Mouse (Mus musculus) adrenal gland, postnatal 10 days (tissue): Measurements from ENCODE around the gene Pou6f1. TPM values are rescaled to one million over a fixed set of nuclear protein-coding genes. Genes with fewer than 3 reads are reported as not detected.
"Not testable (repeated sequence)": the region's sequence is repeated elsewhere in the genome, so short reads cannot be mapped to it uniquely, and the experiment has no call there.

Experiments
- DNase-seq: peaks from one replicate; pipeline ENCODE4 v3.0.0; 2021; ENCODE audit warnings: mixed read lengths
- total RNA-seq, 2 experiments: library from RNA; stranded (reverse); gene quantifications; 2 replicates each; pipeline ENCODE4 v1.2.3; 2021

Pou6f1 gene
- total RNA-seq, 2 experiments from 2014 or later, result 22.0 to 29.0 TPM

DNA sequence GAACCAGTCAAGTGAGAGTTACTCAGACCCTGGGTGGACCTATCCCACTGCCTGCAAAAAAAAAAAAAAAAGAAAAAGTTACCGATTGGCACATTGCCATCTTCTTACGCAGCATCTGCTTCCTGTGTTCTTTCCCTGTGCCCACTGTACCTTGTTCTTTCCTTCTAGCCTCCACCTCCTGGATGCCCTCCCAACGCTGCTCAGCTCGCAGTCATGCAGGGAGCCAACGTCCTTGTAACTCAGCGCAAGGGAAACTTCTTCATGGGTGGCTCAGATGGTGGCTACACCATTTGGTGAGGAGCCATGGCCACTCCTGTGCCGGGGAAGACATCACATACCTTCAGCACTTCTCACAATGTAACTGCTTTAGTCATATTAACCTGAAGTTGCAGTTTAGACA is 19.4 kb upstream of the Pou6f1 start:
- no peak for DNase-seq

DNA sequence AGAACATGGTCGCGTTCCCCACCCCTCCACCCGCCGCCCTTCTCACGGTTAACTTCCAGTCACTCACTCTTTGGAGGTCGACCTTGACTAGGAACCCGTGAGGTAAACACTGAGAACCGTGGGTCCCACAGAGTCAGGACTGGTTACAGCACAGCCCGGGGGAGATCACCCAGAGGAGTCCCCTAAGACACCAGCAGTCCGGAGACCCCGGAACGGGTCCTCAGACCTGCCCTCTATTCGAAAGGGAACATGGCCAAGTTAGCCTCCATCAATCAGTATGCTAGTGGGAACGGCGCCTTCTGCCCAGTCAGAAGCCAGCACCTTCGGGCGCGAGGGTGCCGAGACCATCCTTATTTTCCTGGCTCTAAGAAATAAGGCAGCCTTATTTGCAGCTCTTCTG is 16.4 kb upstream of the Pou6f1 start:
- no peak for DNase-seq

DNA sequence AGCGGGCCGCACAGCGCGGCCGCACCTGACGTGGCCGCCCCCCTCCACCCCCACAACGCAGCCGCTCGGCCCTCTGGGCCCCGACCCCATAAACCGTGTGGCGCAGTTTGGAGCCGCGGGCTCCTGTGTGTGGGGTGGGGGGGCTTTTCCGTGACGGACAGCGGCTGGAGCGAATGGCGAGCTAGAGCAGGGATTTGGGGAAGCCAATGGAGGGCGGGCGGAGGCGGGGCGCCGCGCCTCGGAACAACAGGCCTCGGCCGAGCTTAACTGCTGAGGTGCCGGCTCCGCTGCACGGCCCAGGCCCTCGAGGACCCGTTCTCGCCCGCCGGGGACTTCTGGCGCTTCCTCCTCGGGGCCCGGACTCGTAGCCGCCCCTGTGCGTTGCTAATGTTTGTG is 16.0 kb upstream of the Pou6f1 start:
- DNase-seq, result peak; percentile 96

DNA sequence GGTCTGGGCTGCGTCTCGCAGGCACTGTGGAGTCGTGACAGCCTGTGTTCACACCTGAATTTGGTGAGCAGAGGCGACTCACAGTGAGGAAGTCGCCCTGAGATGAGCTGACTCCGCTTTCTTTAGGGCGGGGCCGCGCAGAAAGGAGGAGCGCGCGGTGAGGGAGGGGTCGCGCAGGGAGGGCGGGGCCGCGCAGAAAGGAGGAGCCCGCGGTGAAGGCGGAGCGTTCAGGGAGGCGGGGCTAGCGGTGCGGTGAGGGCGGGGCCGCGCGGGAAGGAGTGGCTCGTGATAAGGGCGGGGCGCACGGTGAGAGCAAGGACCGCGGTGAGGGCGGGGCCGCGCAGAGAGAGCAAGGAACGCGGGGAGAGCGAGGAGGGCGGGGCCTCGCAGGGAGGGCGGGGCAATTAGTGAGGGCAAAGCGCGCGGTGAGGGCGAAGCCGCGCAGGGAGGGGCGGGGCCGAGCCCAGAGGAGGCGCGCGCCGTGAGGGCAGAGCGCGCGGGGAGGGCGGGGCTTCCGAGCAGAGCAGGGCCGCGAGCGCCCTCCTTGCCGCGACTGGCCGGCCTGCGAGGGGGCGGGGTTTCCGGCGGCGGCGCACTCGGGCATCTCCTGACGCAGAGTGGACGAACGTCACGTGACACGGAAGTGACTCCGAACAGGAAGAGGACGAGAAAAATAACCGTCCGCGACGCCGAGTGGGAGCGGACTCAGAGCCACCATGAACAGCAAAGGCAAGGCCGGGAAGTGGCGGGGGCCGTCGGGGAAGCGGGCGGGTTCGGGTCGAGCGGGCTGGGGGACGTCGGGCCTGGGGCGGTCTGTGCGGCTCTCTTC is 15.4 kb upstream of the Pou6f1 start, which contains the start of gene Dazap2:
Gene Dazap2, plus strand, starts transcription at position 354 of the 829 bp plus-strand sequence.
- DNase-seq, result peak; percentile 100

DNA sequence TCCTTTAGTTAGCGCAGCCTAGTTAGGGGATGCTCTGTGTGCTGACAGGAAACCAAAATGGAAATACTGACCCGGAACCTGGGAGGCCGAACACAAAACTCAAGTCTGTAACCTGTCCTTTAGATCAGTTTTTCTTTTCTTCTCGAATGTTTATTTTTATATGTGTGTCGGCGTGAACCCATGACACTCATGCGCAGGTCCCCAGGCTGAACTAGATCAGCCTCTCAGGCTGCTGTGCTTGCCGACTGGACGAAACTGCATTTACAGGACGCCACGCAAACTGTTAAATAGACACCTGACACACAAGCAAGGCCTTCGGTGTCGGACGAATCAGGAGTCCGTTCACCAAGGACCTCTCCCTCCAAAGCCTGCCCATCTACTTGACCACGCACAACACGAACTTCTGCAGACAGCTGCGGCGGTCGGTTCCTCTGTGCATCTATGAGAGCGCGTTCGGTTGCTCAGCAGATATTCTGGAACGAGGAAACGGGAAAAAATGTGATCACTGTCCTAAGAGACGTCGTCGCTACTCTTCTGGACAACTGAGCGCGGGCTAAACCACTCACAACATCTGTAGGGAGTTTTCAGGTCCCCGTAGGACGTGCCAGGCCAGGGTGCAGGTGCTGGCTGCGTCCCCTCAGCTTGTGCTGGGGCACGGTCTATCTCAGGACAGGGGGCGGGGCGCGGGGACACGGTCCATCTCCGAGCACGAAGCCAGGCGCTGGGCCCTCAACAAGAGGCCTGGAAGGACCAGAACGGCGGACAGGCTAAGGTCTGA is 14.6 kb upstream of the Pou6f1 start:
- DNase-seq, result no peak

DNA sequence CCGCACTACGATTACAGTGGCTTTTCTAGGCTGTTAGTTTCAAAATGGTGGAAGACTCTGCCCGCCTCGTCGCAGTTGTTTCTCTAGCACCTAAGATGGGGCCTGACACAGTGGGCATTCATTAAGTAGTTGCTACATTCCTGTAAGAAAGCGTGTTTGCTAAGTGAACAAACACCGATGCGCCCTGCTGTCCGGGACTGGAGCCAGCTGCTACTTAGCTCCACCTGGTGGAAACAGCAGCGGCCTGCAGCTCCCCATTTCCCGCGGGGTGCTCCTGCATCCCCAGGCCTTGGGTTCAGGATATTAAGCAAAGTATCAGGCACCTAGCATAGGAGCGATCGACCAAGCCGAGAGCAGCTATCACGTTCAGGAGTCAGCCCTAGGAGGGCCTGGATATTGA is 13.8 kb upstream of the Pou6f1 start:
- peak; percentile 88 for DNase-seq

DNA sequence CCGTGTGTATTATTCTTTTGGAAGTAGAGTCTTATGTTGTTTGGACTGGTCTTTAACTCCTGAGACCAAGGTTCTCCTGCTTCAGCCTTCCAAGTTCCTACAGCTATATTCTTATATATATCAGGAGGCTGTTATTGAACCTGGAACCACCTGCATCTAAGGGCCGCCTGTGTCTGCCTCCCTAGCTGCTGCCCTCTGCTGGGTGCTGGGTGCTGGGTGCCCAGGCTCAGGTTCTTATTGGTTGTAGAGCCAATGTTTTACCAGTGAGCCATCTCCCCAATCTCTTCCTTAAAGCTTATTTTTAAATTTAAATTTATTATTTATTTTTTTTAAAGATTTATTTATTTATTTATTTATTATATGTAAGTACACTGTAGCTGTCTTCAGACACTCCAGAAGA is 12.6 kb upstream of the Pou6f1 start:
- DNase-seq, result no peak

DNA sequence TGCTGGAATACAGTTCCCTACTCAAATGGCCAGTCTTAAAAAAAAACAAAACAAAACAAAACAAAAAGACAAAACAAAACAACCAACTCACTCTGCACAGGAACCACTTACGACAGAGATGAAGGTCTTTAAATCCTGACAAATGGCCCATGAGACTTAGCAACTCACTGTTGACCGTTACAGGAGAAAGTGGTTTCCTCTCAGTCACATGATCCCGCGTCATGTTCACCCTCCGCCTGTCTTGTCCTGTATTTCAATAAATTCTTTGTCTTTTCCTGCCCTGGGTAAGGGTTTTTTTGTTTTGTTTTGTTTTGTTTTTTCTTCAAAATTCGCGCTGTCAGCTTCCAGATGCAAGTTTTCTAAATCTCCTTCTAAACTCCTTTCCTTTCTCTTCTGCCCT is 12.2 kb upstream of the Pou6f1 start:
- DNase-seq, result no peak

DNA sequence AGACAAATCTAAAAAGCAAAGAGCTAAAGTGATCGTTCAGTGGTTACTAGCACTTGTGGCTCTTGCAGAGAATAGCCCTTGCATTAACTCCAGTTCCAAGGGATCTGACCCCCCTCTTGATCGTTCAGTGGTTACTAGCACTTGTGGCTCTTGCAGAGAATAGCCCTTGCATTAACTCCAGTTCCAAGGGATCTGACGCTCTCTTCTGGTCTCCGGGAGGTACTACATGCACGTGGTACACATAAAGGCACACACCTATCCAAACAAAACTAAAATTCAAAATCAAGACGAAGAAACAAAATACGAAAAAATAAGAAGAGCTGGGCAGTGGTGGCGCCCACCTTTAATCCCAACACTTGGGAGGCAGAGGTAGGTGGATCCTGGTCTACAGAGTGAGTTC is 6.9 kb upstream of the Pou6f1 start:
- not testable (repeated sequence) for DNase-seq

DNA sequence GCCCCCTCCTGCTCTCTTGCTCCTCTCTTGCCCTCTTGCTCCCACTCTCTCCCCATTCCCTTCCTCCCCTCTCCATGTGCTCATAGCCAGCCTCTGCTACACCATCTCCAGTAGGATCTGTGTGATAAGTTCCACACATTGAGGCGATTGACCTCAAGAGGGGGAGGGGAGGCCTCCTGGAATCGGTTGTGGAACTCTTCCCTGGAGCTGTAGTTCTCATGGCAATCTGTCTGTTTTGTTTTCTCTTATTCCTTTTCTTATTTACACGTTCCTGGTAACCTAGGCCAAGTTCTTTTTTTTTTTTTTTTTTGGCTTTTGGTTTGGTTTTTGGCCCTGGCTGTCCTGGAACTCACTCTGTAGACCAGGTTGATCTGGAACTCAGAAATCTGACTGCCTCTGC is 1.9 kb upstream of the Pou6f1 start:
- DNase-seq, result no peak

DNA sequence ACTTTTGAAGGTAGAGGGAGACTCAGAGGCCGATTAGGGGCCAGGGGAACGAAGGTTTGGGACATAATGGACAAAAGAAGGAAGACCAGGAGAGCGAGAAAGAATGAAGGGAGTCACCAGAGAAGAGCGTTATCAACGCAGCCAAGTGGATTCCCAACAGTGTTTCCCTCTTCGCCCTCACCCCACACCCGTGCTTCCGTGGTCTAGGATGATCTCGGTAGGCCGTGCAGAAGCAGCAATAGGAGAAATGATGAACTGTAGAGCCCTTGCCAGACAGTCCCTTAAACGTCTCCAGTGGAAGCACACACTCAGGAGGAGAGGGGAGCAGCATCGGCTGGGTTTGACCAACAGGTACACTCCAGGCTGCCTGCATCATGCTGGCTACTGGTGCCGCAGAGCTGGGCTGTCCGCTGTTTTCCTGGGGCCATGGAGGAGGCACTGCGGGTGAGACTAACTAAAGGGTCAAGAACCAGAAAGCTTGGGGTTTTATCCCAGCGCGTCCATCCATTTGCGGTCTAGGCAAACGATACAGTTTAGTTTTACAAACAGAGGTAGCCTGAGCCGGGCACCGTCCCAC is 1.0 kb upstream of the Pou6f1 start:
- no peak for DNase-seq

DNA sequence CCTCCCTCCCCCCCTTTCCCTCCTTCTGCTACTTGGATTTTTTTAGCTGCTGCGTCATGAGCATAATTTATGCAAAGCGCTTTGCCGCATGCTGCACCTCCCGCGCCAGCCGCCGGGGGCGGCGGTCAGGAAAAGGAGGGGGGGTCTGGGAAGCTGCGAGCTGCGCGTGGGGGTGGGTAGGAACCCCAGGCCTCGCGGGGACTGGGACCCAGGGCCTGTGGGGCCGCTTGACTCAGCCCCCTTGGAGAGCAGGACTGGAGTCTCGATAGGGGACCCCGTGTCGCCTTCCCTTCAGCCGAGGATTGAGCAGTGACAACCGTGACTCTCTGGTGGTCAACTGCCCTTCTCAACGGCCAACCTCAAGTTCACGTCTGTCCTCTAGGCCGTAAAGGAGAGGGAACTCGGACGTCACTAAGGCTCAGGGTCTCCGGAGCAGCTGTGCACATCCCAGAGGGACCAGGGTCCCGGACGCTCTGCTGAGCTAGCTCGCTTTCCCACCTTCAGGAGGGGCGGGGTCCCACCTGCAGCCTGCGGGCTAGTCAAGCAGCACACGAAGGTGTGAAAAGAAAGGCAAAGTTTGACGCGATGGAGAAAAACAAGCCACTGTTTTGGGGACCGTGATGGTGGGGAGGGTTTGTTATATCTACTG is 387 bp upstream of the Pou6f1 start:
- peak; percentile 83 for DNase-seq

DNA sequence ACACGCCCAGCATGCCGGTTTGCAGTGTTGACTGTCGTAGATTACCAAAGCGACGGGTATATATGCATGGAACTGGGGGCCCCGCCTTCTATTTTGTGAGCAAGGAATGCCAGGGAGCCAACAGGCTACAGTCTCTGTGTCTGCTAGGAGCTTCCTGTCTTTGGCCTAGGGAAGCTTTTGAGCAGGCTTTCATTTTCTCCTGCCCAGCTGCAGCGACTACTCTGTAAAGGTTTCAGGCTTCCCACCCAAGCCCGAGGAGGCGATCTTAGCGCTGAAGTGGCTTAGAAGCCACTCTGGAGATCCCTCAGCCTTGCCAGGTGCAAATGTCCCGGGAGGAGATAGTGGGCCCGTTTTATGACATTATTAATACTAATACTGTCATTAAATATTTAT is 905 bp downstream of the Pou6f1 start:
- DNase-seq, result peak; percentile 65

DNA sequence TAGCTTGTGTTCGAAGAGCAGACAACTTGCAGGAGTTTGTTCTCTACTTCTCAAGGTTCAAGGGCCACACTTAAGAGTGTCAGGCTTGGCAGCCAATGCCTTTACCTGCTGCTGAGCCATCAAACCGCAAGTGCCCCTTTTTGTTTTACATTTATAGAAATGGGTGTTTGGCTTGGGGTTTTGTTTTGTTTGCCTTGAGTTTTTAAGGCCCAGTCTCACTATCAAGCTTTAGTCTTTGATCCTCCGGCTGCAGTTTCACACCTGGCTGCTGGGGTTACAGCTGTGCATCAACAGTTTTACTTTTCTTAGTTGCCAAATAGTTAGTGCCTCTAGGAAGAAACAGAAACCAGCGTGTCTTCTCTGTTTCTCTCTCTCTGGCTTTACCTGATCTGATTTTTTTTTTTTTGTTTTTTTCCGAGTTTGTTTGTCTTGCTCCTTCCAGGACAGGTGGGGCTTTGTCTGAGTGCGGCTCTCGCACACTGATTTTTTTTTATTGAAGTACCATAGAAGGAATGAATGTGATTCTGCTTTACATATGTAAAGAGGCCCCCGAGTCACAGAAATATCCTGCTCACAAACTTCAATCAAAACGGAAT is 1.4 kb downstream of the Pou6f1 start:
- no peak for DNase-seq

DNA sequence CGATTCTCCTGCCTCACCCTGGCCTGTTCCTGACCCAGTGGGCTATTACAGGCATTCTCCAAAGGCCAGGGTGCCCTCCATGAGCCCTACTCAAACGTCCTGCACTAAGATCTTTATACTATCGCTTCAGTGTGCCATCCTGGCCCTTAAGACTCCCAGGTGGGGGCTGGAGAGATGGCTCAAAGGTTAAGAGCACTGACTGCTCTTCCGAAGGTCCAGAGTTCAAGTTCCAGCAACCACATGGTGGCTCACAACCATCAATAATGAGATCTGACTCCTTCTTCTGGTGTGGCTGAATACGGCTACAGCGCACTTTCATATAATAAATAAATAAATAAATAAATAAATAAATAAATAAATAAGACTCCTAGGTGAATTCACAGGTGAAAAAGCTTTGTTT is 7.0 kb downstream of the Pou6f1 start:
- DNase-seq, result no peak

DNA sequence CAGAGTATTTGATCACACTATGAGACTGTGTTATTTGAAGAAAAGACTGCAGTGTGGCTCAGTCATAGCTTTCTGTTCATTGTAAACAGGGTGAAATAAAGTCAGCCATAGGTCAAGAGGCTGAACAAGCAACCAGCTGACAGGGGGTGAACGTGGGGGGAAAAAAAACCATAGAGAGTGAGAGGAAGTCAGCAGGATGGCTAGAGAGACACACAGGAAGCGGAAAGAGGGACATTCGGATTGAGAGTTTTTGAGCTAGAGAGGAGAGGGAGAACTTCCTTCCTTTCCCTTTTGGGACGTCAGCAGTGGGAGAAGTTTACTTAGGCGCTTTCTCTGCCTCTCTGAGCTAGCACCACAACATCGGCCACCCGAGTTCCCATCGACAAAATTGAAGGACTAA is 9.3 kb downstream of the Pou6f1 start:
- no peak for DNase-seq

DNA sequence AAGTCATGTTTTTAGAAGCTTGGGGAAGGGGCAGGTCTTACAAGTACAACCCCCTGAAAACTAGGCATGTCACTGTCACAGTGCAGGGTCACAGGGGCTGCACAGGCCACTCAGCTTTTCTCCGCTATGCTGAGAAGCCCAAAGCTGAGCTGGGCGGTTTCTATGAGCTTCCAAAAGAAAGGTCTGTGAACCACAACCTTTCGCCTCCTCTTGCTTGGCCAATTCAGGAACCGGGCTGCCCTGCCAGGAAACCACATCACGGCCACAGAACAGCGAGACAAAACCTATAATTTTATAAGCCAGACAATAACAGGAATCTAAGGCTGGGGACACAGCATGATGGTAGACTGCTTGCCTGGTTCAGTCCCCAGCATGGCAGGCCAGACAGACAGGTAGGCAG is 11.5 kb downstream of the Pou6f1 start:
- DNase-seq, result no peak

DNA sequence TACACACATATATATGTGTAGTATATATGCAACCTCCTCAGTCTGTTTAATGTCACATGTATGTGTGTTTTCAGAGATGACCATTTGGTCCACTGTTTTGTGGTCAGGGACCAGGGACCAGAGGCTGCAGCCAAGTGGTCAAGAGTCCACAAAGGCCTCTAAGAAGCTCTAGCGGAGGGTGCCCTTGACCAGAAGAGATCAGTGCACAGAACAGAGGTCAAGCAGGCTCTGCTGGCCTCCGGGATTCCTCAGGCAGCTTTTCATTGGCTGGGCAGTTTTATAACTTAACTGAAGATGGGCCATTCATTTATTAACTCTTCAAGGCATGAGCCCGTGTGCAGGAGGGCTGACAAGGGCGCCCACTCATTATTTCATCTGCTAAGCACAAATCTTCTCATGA is 12.6 kb downstream of the Pou6f1 start:
- no peak for DNase-seq

DNA sequence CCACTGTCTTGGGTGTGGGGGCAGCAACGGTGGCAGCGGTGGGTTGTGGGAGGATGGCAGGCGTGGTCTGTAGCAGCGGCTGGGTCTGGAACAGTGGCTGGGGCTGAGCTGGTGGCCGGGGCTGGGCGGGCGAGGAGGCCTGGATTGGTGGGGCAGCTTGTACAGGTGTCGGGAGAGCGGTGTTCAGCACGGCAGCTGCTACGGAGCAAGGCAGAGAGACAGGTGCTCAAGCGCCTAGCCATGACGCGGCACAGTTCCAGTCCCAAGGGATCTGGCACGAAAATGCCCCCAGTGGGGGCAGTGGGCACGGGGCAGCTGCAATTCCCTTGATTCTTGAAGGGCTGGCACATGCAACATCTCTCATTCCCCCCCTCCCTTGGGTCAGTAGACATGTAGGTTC is 13.9 kb downstream of the Pou6f1 start:
- DNase-seq, result no peak

DNA sequence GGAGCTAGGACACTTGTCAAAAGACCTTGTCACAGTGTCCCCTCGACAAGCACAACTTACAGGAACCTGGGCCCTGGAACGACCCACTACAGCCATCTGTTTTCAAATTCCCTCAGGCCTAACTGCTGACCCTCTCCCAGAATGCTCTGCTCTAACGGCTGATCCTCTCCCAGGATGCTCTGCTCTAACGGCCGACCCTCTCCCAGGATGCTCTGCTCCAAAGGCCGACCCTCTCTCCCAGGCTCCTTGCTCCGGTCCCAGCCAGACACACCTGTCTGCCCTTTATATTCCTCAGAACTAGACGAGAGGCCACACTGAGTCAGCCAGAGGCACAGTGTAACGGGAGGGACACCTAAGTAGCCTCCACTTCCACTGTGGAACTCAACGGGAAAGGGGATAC is 19.7 kb downstream of the Pou6f1 start:
- DNase-seq, result no peak

DNA sequence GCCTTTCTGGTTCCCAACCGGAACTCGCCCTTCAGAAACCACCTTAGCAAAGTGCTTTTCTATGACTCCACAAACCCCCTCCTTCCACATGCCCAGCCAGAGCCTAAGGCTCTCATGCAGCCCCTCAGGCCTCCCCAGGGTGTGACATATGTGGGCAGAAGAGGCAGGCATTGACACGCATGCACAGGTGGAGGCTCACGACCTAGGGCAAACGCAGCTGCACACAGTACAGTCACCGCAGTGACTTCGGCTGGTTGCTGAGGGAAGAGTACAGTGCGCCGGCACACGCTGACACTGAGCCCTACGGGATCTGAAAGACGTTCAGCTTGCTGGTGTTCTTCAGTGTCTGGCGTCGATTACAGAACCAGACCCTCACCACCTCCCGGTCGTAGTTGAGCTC is 21.8 kb downstream of the Pou6f1 start:
- DNase-seq, result no peak

DNA sequence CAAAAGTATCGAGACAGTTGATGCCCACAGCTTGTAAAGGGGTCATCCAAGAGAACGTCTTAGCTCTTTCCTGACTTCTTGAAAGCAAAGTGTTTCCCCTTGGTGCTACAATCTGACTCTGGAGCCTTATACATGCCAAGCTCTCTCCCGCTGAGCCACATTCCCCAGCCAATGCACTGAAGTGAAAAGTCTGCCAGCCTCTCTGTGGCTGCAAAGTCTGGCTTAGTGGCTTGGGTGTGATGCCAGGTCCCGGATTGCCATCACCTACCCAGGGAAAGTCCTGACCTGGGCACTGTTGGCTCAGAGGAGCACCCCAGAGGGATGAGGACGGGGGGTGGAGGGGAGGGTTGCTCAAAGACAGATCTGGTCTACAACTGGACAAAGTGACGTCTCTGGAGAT is 23.0 kb downstream of the Pou6f1 start:
- DNase-seq, result no peak
